Mouse (Mus musculus) frontal cortex, postnatal 10 days (tissue): ENCODE measurements around the gene Lenep.

Experiments
- DNase-seq, 2 experiments: peaks; one replicate each; pipeline ENCODE4 v3.0.0; 2022; ENCODE audit warnings: low spot score in 2 of 2, mixed read lengths in 1 of 2

The Lenep gene

GRCm38 (mm10) chr3:89391663-89392511 is 10.7 kb downstream of the Lenep start:
- no peak for DNase-seq

DNA sequence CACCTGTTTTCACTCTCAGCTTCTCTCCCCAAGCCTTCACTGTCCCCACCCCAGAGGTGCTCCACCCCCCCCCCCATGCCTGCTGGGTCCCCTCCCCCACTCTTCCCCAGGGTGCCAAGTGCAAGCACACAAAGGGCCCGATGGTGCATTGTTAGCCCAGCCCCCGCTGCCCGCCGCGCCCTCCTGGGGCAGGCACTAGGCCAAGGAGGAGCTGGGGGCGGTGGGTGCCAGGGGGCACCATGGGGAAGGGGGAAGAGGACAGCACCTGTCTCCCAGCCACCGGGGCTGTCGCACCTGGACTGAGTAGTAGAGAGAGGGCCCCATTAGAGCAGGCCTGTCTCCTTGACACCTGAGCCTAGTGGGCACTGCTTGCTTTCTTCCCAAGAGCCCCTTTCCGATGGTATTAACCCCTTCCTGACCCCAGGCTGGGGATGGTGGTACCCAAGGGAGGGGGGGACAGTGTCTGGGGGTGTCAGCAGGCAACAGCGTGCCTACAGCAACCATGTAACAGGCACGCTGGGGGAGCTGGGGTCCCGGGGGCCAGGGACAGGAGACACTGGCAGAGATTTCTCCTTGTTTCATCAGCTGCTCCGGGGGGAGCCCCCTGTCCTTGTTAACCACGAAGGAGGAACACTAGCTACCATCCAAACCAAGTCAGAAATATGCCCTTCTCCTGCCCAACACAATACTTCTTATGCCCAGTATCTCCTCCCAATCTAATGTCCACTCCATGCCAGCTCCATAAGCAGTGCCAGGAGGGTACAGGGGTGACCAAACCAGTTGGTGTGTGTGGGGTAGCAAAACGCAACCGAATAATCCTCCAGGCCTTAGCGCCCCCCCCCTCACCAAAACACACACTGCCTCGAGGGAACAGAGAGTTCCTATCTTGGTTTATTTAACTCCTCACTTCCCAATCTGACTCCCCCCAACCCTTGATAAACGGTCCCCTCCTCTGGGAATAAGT is 11.6 kb downstream of the Lenep start:
- peak in 1 of 2 experiments; percentile 12 for DNase-seq

GRCm38 (mm10) chr3:89390111-89390515 is 12.5 kb downstream of the Lenep start:
- peak in 1 of 2 experiments; percentile 12 for DNase-seq

DNA sequence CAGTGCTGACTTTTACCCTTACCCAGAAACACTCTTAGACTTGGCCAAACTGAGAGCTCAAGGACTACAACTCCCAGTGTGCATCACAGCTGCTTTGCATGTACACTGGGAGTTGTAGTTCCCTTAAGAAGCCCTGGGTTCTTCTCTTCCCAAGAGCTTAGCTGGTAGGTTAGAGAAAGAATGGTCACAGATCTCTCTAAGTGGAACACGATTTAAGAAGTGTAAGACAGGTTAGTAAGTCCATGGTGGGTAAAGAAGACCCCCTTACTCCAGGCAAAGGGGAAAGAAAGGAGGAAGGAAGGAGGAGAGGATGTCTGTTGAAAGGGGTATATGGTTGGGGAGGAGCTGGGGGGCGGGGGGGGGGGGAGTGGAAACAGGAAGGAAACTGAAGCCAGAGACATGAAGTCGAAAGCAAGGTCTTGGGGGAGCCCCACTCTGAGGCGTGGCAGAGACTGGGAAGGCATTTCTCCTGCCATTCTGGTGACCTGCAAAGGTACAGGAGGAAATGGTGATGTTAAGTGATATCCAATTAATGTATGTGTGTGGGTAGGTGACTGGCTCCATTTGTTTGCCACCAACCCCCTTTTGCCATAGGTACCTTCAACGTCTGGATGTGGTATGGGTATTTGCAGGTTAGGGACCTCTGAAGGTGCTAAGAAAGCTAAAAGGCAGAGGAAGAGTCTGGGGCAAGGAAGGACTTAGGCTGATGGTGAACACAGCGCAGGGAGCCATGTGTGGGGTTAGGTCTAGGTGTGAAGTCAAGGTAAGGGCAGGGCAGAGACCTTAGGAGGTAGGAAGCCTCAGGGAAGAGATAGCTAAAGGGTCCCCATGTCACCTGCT is 13.5 kb downstream of the Lenep start:
- DNase-seq = no peak

DNA sequence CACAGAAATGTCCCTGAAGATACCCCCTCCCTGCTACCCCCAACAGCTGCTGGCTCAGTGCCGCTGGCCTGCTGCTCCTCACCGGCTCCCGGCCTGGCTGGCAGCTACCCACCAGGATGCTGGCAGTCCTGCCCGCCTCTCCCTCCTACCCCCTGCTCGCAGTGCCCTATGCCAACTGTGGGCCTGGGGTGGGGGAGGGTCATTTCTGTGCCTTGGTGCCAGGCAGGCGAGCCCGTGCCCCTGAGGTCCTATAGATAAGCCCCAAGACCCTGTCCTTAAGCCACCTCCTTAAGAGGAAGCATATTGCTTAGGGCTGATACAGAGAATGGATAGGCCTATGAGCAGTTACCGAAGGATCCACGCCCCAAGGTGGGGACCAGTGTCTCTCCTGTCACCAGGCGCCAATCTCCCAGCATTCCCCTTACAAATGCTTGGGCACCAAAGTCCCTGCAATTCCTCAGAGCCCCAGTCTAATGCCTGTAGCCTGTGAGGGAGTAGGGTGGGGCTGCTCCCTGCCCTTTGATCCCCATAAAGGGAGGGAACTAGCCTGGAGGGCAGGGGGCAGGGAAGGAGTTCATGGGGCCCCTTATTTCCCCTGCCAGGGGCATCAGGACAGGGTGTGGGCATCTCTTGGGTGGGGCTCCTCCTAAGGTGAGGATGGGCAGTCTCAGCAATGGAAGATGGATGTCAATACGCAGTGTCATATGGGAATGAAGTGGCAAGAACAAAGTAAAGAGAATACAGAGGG is 14.3 kb downstream of the Lenep start:
- DNase-seq = peak in 1 of 2 experiments; percentile 59

GRCm38 (mm10) chr3:89387632-89388031 is 15.0 kb downstream of the Lenep start:
- no peak for DNase-seq

DNA sequence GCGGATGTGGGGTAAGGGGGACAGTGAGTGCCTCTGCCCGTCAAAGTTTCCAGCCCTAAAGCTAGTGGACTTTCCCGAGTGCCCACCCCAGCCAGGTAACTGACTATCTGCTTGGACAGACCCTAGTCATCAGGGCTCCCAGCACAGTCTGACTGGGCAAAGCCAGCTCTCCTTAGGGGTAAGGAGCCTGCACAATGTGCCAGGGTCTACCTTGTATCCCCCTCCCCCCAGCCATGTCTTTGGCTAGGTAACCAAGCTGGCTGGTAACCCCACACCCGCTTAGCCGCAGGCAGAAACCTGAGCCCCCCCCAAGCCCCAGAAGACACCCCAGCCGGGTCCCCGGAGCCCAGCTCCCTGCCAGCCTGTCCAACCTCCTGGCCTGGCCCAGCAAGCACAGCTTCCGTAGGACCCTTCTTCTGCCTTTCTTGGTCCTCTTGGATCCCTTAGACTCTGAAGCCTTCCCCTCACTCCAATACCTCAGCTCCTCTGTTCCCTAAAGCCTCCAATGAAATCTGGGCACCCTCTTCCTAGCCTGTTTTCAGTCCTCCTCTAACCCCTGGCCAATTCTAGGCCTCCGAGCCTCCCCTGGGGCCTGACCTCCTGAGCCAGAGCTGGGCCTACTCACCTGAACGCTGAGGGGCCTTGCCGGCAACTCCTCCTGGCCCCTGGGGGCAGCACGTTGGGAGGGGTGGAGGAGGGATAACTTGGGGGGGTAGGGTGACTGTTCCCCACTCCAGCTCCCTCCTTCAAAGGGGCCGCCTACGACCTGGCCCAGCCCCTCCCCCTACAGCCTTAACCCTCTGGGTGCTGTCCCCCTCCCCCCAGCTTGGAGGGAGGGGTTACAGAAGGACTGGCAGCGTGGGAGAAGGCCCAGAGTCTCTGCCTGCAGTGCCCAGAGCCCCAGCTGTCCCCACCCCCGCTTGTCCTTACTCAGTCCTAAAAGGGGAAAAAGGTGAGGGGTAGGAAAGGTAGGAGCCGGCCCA is 15.9 kb downstream of the Lenep start:
- DNase-seq = no peak

DNA sequence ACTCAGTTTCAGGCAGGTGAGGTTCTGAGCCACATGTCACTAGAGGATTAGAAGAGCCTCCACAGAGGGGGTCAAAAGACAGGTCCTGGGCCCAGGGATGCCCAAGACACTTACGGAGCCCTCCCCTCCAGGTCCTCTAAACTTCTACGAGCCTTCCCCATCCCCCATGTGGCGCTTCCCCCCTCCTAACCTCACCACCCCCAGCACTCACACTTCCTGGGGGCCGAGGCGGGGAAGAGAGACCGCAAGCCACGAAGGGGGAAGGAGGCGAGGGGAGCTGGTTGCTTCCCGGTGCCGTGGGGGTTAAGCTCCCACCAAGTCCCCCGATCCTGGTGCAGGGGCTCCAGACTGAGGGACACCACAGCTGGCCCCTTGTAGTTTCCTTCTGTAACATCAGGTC is 17.1 kb downstream of the Lenep start:
- DNase-seq = no peak

DNA sequence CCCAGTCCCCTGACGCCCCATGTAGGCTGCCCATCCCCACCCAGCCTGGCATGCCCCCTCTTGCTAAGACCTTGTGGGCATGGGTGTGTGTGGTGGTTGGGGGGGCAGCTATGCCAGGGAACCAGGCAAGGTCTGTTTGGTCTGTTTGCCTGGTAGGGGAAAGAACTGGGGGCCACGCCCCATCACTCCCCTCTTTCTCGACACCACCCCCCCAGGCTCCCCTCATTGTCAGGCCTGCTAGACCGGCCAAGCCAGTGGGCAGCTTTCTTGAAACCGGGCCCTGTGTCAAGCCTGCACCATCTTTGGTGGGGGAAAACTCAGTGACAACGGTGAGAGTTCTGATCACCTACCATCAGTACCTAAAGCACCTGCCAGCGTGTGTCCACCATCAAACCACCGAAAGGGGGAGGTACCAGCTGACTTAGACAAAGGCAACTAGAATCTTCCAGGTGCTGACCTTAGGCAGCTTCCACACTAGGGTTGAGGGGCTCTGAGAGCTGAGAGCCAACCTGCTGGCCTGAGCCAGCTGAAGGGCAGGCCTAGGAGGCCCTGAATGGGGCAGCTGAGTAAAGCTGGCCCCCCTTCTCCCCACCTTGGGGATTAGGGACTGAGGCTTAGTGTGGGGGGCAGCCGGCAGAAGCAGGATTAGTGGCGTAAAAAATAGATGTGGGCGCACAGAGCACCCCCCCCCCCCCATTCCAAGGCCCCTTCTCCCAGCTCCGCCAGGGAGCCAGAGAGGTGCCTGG is 18.1 kb downstream of the Lenep start:
- no peak for DNase-seq

DNA sequence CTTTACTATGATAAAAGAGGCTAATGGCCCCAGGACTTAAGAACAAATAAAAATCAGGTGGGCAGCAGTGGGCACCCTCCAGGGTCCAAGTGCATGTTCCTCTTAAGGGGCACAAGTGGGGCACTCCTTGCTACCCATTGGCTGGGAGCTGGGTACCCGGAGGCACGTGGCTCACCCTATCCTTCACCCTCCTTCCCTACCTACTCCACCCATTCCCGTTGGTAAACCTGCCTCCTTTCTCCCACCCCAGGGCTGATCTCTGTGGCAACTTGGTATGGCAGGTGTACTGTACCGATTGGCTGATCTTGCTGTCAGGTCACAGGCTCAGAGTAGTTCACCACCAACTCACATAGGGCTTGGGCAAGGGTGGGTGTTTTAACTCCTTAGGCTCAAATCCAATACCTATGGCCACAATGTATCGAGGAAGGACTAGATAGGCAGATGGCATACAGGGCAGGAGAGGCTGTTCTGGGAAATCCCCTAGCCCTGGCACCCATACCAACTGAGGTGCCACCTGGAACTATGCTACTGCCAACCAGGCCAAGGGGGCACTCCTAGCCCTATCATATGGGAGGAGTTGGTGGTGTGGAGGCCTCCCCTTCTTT is 18.8 kb downstream of the Lenep start:
- no peak for DNase-seq

GRCm38 (mm10) chr3:89382950-89383349 is 19.6 kb downstream of the Lenep start:
- no peak for DNase-seq

DNA sequence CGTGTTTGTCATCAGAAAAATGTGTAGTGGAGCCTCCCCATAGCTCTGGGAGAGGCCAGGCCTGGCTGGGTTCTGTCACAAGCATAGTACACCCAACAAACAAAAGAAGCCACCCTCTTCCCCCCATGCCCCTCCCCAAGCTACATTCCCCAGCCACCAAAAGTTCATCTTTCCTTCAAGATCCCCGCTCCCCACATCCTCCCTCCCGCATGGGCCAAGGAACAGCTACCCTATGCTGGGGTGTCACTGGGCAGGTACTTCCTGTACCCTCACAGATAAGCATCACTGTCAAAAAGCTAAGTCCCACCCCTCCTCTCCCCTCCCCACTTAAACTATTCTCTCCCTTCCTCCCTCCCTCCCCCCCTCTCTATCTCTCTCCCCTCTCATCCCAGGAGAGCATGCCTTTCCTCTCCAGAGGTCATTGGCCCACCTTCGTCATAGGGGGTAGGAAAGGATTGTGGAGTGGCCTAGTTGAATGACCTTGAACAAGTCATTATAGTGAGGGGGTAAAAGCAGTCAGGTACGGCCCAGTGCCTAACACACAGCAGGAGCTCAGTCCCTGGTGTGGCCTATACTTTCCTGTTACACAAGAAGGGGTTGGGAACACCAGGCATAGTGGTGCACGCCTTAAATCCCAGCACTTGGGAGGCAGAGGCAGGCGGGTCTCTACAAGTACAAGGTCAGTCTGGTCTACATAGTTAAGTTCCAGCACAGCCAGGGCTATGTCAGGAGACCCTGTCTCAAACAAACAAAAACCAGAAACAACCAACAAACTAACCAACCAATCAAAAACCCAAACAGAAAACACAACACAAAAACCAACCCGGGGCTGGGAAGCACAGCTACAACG is 20.3 kb downstream of the Lenep start:
- DNase-seq = no peak

DNA sequence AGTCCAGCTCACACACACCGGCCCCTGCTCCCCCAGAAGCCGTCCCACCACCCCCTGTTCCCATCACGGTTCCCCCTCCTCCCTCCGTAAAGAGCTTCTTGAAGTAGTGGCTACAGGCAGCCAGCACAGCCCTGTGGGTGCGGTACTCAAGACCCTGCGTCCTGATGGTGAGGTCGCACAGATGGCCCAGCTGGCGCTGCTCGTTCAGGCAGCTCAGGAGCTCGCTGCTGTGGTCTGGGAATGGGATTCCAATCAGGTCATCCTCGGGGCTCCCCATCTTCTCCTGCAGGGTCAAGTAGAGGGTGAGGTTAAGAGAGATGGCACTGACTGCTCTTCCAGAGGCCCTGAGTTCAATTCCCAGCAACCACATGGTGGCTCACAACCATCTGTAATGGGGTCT is 21.4 kb downstream of the Lenep start:
- no peak for DNase-seq

GRCm38 (mm10) chr3:89380711-89381110 is 21.9 kb downstream of the Lenep start:
- no peak for DNase-seq

DNA sequence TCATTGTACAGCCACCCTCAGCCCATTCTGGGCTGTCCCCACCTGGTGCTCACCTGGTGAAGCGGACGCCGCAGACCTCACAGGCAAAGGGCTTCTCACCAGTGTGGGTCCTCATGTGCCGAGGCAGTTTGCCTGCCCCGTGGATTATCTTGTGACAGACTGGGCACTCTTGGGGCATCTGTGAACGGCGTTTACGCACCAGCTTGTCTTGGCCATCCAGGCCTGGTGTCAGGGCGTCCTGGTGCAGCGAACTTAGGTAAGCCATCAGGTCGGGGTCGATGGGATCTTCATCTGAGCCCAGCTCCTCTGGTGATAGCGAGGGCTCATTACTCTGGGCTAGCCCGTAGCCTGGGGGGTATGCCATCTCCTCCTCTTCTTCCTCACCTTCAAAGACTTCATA is 22.3 kb downstream of the Lenep start:
- no peak for DNase-seq

- DNase-seq = no peak
These were observed 23.0 kb downstream of the Lenep start for GRCm38 (mm10) chr3:89379388-89380131.
